Comparison of ENCODE assay signal across 8 mouse cellular contexts in genomic region chrX:75759036-75759435, GRCm38 (mm10).
DNase-seq lines count a peak whose midpoint lies in the region; ATAC-seq and TF ChIP-seq lines count a peak whose summit lies in the region.
"Not testable (repeated sequence)": the region's sequence is repeated elsewhere in the genome, so short reads cannot be mapped to it uniquely, and the experiment has no call there.

No protein-coding gene starts in this region.

- TF ChIP-seq CTCF in ES-Bruce4 (IDR thresholded peaks at IDR 0.05; ENCODE audit: low read depth, low read length): peak; percentile 39
- TF ChIP-seq CTCF in brain, embryonic 14.5 days (IDR thresholded peaks at IDR 0.05; ENCODE audit: borderline replicate concordance, extremely low read depth, insufficient read depth, insufficient read length): peak; percentile 39; the same call in 1 of the 2 replicates
- peak; percentile 57 for TF ChIP-seq CTCF in kidney, postnatal 0 days (IDR thresholded peaks at IDR 0.05; ENCODE audit: low read depth)
- TF ChIP-seq CTCF in lung, embryonic 14.5 days (IDR thresholded peaks at IDR 0.05; ENCODE audit: low read depth): peak; percentile 48

- TF ChIP-seq POLR2A in ES-Bruce4 (IDR thresholded peaks at IDR 0.05; ENCODE audit: insufficient read depth, low read length); brain, embryonic 14.5 days (IDR thresholded peaks at IDR 0.05; ENCODE audit: borderline replicate concordance, extremely low read depth, insufficient read depth, insufficient read length, poor library complexity, severe bottlenecking): not testable (repeated sequence)

- not testable (repeated sequence) for H3K4me2 ChIP-seq in embryonic facial prominence, embryonic 14.5 days (ENCODE audit: low read depth, low read length); kidney, postnatal 0 days (ENCODE audit: low read length); lung, embryonic 14.5 days; neural tube, embryonic 11.5 days (ENCODE audit: low read depth)

- not testable (repeated sequence) for H3K9me3 ChIP-seq in ES-Bruce4 (replicated peaks; ENCODE audit: control insufficient read depth, insufficient read depth, low read length, poor library complexity, severe bottlenecking); embryonic facial prominence, embryonic 14.5 days (ENCODE audit: control insufficient read depth, low read length); kidney, postnatal 0 days (replicated peaks; ENCODE audit: low read length); lung, embryonic 14.5 days (ENCODE audit: low read depth, low read length); neural tube, embryonic 11.5 days (ENCODE audit: control insufficient read depth, low read length)

- peak; percentile 84 for DNase-seq in brain, embryonic 14.5 days (ENCODE audit: low read depth)
- DNase-seq in embryonic facial prominence, embryonic 14.5 days (ENCODE audit: low spot score): peak; percentile 46
- peak; percentile 63 for DNase-seq in heart, postnatal 25 days (ENCODE audit: low spot score)
- not testable (repeated sequence) for DNase-seq in kidney, postnatal 0 days (ENCODE audit: low spot score)
- DNase-seq in lung, embryonic 14.5 days: peak; percentile 78
- peak; percentile 76 for DNase-seq in neural tube, embryonic 11.5 days (ENCODE audit: low spot score)
- peak; percentile 73 for DNase-seq in thymus, postnatal 0 days (ENCODE audit: low spot score)

- H3K4me3 ChIP-seq in ES-Bruce4 (ENCODE audit: low read depth, low read length): 0 out of 2 replicates have a peak overlapping the region, but pooled peaks have one; percentile 25
- H3K4me3 ChIP-seq in embryonic facial prominence, embryonic 14.5 days (ENCODE audit: low read depth, low read length); kidney, postnatal 0 days (replicated peaks; ENCODE audit: low read depth, low read length); lung, embryonic 14.5 days (ENCODE audit: low read depth, low read length); neural tube, embryonic 11.5 days (ENCODE audit: low read depth, low read length): not testable (repeated sequence)

- intact Hi-C loops in heart, postnatal 25 days (cut with DNase I): not testable (repeated sequence)

- H3K9ac ChIP-seq in ES-Bruce4 (ENCODE audit: low read depth, poor library complexity, severe bottlenecking); embryonic facial prominence, embryonic 14.5 days (ENCODE audit: low read depth, low read length); kidney, postnatal 0 days (ENCODE audit: low read depth, low read length); lung, embryonic 14.5 days; neural tube, embryonic 11.5 days (ENCODE audit: low read length): not testable (repeated sequence)

- H3K4me1 ChIP-seq in ES-Bruce4 (ENCODE audit: control insufficient read depth, insufficient read depth, low read length); embryonic facial prominence, embryonic 14.5 days (ENCODE audit: control insufficient read depth, insufficient read depth, low read length); kidney, postnatal 0 days (replicated peaks; ENCODE audit: insufficient read depth, low read length); lung, embryonic 14.5 days (ENCODE audit: insufficient read depth); neural tube, embryonic 11.5 days (ENCODE audit: control insufficient read depth, insufficient read depth, low read length): not testable (repeated sequence)

- not testable (repeated sequence) for H3K36me3 ChIP-seq in ES-Bruce4 (ENCODE audit: control insufficient read depth, insufficient read depth, low read length, poor library complexity, severe bottlenecking); embryonic facial prominence, embryonic 14.5 days (ENCODE audit: control insufficient read depth, insufficient read depth, low read length); kidney, postnatal 0 days (ENCODE audit: insufficient read depth, low read length); lung, embryonic 14.5 days (ENCODE audit: insufficient read depth); neural tube, embryonic 11.5 days (ENCODE audit: control insufficient read depth, insufficient read depth, low read length)

- WGBS in embryonic facial prominence, embryonic 14.5 days: 73% methylated on average over 10 of the region's 12 CpGs
- WGBS in kidney, postnatal 0 days: 60% methylated on average over 11 of the region's 12 CpGs
- WGBS in lung, embryonic 14.5 days: 74% methylated on average over 12 of the region's 12 CpGs
- WGBS in neural tube, embryonic 11.5 days: 85% methylated on average over 11 of the region's 12 CpGs

- not testable (repeated sequence) for TF ChIP-seq EP300 in ES-Bruce4 (IDR thresholded peaks at IDR 0.05; ENCODE audit: insufficient read depth, low read depth, low read length)

- H3K27ac ChIP-seq in ES-Bruce4 (ENCODE audit: insufficient read depth, low read length): peak overlapping the region; percentile 17; the same call in 1 of the 2 replicates
- not testable (repeated sequence) for H3K27ac ChIP-seq in embryonic facial prominence, embryonic 14.5 days (replicated peaks; ENCODE audit: low read depth, low read length); kidney, postnatal 0 days; lung, embryonic 14.5 days (ENCODE audit: low read depth); neural tube, embryonic 11.5 days (ENCODE audit: low read depth, low read length)

- H3K27me3 ChIP-seq in ES-Bruce4 (ENCODE audit: control insufficient read depth, insufficient read depth, low read length, poor library complexity, severe bottlenecking); embryonic facial prominence, embryonic 14.5 days (replicated peaks; ENCODE audit: control insufficient read depth, insufficient read depth, low read length); kidney, postnatal 0 days (ENCODE audit: insufficient read depth, low read length); lung, embryonic 14.5 days (ENCODE audit: insufficient read depth, low read length); neural tube, embryonic 11.5 days (ENCODE audit: control insufficient read depth, insufficient read depth, low read length): not testable (repeated sequence)

- not testable (repeated sequence) for ATAC-seq in embryonic facial prominence, embryonic 14.5 days (ENCODE audit: low read depth); kidney, postnatal 0 days (replicated peaks; ENCODE audit: low FRiP score, low read depth); lung, embryonic 14.5 days (ENCODE audit: insufficient read depth); neural tube, embryonic 11.5 days (ENCODE audit: insufficient read depth, low FRiP score, low TSS enrichment)
